Comparison of ENCODE assay signal across 14 mouse cellular contexts in genomic region chr1:133808020-133808419, GRCm38 (mm10).
"Had no signal": no experiment of that assay in that cellular context is flagged by ENCODE, and none has a peak within 500 bp of the region (broad histone marks: within the 10 kb centered on the region; RNA-seq: fewer than 3 reads in every experiment).

No protein-coding gene starts in this region.

- H3K4me2 ChIP-seq: lung, embryonic 15.5 days; midbrain, embryonic 11.5 days had no signal

- H3K36me3 ChIP-seq: lung, embryonic 15.5 days had no signal

- H3K27ac ChIP-seq: kidney, postnatal 0 days; layer of hippocampus, adult 2 months; lung, embryonic 15.5 days had no signal

- H3K9ac ChIP-seq: lung, embryonic 15.5 days had no signal

- ATAC-seq: intestine, postnatal 0 days had no signal

- H3K4me3 ChIP-seq: layer of hippocampus, adult 2 months; lung, embryonic 15.5 days had no signal

- DNase-seq: kidney, adult 2 months; kidney, postnatal 25 days; layer of hippocampus, adult 9-11 months; lung, adult 18-20 months; lung, postnatal 10 days; lung, postnatal 4 days; midbrain, embryonic 14.5 days; thymus, adult 18-20 months; thymus, postnatal 36 days had no signal

- H3K27me3 ChIP-seq: lung, embryonic 15.5 days had no signal

- H3K9me3 ChIP-seq: lung, embryonic 15.5 days had no signal

- H3K4me1 ChIP-seq: lung, embryonic 15.5 days had no signal
